Mouse (Mus musculus) monocyte, adult 5-6 weeks (primary cell): ENCODE measurements around the gene Slit3. TPM values are rescaled to one million over a fixed set of nuclear protein-coding genes. Genes with fewer than 3 reads are reported as not detected.

ENCODE experiments used
- ATAC-seq: fragments of 153-309, 156-312 bp; replicated peaks from 2 replicates; pipeline ENCODE4 v1.8.0; 2017; ENCODE audit warnings: mild to moderate bottlenecking; ENCODE audit not compliant: low TSS enrichment, insufficient number of reproducible peaks, severe bottlenecking, poor library complexity, low FRiP score
- total RNA-seq: library from RNA; stranded (forward); fragments of 200-1000, 200-491, 200-594 nt; gene quantifications from 3 replicates; pipeline ENCODE4 v1.2.3, GENCODE M21; 2017

Gene Slit3
- total RNA-seq, 1 experiment from 2014 or later = not detected

GRCm38 (mm10) chr11:35366611-35367010 lies 245.6 kb downstream of the Slit3 start:
- ATAC-seq = no peak

DNA sequence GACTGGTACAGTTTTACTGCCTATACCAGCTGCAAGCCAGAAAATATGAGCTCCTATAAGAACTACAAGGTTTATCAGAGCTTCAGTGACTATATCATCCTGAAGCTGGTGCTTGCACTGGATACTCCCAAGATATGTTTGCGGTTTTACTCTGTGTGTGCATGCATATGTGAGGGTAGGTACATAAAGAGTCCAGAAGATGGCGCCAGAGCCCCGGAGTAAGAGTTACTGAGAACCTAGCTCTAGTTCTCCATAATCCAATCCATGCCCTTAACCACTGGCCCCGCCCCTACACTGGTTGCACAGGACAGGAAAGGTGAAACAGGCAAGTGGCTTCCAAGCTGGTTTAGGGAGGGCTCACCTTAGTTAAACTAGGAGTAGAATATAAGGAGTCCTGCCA lies 246.2 kb downstream of the Slit3 start:
- ATAC-seq = no peak

GRCm38 (mm10) chr11:35369964-35370363 lies 248.9 kb downstream of the Slit3 start:
- no peak for ATAC-seq

DNA sequence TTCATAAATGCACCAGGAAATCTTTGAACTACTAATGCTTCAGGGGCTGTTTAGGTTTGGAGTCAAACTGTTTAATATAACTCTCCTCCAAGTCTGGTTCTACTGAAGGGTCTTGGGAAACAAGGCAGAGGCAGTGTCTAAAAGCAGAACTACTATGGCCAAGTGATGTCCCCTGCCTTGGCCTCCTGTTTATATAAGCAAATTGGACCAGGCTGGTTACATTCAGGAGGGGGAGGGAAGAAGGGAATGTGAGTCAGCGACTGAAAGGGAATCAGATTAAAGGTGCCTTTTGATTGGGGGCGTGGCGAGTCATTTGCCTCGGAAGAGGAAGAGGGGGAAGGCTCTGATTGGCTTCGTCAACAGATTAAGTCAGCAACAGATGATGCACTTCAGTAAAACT lies 249.7 kb downstream of the Slit3 start:
- ATAC-seq = no peak

GRCm38 (mm10) chr11:35372410-35372809 lies 251.4 kb downstream of the Slit3 start:
- ATAC-seq = no peak

- no peak for ATAC-seq
Measured at GRCm38 (mm10) chr11:35375072-35375471, 254.0 kb downstream of the Slit3 start.

- ATAC-seq = no peak
Measured at GRCm38 (mm10) chr11:35378802-35379201, 257.8 kb downstream of the Slit3 start.

GRCm38 (mm10) chr11:35379407-35379806 lies 258.4 kb downstream of the Slit3 start:
- no peak for ATAC-seq

- no peak for ATAC-seq
Measured at GRCm38 (mm10) chr11:35380766-35381165, 259.7 kb downstream of the Slit3 start.

GRCm38 (mm10) chr11:35385444-35385843 lies 264.4 kb downstream of the Slit3 start:
- no peak for ATAC-seq

DNA sequence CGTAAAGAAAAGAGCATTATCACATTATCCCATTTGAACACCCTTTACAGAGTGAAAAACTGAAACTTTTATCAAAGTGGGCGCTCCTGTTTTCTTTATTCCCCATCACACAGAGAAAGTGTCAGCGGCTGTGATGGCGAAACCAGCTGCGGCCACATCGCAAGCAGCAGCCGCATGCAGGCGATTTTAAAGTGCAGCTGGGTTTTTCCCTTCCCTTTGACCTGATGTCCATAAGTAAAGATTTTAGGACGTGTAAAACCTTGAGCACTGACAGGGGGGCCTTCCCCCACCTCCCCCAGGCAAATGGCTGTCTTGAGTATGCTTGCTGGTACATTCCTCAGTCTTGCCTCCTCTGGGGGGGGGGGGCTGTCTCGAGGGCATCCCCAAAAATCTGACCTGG lies 266.8 kb downstream of the Slit3 start:
- no peak for ATAC-seq

DNA sequence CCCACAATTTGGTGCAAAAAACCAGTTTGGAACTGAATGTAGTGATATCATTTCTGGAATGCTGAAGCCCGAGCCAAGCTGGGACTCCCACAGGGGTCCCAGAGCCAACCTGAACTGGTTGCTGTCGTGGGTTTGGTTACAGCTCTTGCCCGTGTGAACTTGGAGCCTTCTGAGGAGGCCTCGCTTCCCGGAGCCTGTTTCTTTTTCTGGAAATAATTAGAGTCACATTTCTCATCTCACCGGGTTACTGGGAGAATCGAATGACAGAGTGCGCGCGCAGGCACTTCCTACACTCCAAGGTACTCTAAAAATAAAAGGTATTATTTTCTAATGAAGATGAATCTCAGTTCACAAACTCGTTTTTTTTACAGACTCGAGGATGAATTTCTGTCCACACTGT lies 267.4 kb downstream of the Slit3 start:
- no peak for ATAC-seq

DNA sequence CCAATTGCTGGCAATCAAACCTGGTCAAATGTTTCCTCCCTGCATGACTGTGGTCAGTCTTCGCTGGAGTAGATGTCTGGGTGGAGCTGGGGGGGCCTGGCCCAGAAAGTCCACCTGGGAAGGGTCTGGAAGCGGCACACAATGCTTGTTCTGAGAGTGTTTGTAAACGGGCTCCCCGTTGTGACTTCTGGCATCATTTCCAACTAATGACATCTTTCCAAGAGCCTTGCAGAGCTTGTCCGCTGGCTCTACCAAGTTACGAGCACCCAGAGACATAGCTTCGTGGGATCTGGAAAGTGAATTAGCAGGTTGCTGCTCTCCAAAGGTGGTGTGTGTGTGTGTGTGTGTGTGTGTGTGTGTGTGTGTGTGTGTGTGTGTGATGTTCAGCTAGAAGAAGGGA lies 268.3 kb downstream of the Slit3 start:
- ATAC-seq = no peak

DNA sequence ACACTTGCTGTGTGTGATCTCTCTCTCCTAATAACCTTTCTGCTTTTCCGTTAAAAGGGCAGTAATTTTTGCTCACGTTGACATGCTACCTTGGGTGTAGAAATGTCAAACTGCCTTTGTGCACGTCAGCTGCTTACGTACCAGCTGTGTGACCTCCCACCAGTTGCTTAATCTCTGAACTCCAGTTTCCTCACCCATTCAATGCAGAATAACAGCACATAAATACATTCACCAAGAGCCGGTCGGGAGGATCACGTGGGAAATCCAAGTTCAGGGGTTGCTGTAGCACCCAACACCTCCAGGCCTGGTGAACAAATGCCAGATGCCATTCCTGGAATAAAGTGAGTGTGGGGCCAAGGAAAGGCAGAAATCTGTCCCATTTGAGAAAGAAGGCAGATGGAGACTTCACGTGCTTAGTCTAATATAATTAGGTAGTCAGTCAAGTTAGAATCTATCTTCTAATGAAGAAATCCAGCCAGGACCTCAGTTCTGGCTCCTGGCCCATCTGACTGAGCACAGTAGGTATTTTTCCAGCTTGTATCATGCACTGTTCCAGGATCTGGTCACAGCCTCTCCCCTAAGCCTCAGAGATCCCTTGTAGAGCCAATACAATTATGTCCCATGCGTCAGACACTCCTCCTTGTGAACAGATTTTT lies 268.9 kb downstream of the Slit3 start:
- ATAC-seq = no peak

GRCm38 (mm10) chr11:35393815-35394214 lies 272.8 kb downstream of the Slit3 start:
- ATAC-seq = no peak

DNA sequence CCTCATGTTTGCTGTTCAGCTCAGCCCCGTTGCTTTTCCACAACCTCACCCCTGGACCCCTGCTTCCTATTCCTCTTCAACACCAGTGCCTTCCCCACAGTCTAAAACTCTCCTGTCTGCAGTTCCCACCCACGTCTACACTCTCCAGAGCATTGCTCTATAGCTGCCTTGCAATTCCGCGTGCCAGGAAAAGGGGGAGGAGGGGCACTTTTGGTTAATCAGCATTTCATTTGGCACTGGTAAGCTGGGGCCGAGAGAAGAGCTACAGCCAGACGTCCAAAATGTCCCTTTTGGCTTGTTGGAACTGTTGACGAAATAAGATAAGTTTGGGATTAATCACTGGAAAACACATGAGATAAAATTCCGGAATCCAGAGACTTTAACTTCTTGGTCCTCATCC lies 274.4 kb downstream of the Slit3 start:
- ATAC-seq = no peak

GRCm38 (mm10) chr11:35398353-35398752 lies 277.3 kb downstream of the Slit3 start:
- no peak for ATAC-seq

DNA sequence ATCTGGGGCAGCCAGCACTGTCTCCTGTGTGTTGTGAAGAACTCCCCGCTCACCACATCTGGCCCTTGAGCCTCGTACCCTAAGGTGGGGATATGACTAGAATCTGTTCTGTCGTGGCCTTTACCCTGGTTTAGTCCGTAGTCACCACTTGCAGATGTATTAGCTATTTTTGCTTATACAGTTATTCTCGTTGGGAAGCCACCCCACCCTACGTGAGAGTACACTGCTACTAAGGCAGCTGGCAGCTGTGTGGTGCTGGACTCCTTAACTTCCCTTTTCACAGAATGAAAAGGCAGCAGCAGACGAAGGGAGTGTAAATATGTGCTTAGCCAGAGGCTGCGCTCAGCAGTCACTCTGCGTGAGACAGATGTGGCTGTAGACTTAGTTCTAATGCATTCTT lies 282.5 kb downstream of the Slit3 start:
- ATAC-seq = no peak

DNA sequence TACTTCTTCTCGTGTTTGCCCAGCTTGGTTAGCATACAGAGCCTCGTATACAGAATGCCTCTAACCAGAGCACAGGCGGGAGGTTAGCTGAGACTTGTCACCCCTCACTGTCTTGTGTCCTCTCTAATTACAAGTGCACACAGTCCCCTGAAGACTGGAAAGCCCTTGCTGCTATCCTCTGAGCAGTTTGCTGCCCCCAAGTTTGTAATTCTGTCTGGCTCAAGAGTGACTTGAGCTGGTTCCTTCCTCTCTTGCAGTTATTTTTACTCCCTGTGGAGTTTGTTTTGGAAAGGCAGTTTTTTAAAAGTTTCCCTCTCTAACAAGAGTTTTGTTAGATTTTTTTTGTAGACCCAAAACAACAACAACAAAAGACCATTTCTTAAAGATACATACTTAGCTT lies 285.0 kb downstream of the Slit3 start:
- no peak for ATAC-seq

- ATAC-seq = no peak
Measured at GRCm38 (mm10) chr11:35406522-35406921, 285.5 kb downstream of the Slit3 start.
